ENCODE assay signal across 27 mouse cellular contexts in genomic region chr11:60890286-60890685, GRCm38 (mm10). TPM values are rescaled to one million over a fixed set of nuclear protein-coding genes. Genes with fewer than 3 reads are reported as not detected.
DNase-seq lines count a peak whose midpoint lies in the region; ATAC-seq and TF ChIP-seq lines count a peak whose summit lies in the region.
"Had no signal": no experiment of that assay in that cellular context is flagged by ENCODE, and none has a peak within 500 bp of the region (broad histone marks: within the 10 kb centered on the region; RNA-seq: fewer than 3 reads in every experiment).

No protein-coding gene starts in this region.

- no peaks in the 10 kb centered on the region for H3K27me3 ChIP-seq in heart, embryonic 10.5 days (ENCODE audit: insufficient read depth, poor library complexity, severe bottlenecking)
- H3K27me3 ChIP-seq in lung, postnatal 0 days (replicated peaks; ENCODE audit: insufficient read depth, low read length), result no peaks in the 10 kb centered on the region
- H3K27me3 ChIP-seq: CH12.LX; embryonic facial prominence, embryonic 13.5 days; forebrain, embryonic 12.5 days; forebrain, embryonic 15.5 days; heart, embryonic 13.5 days; hindbrain, embryonic 12.5 days; hindbrain, embryonic 15.5 days; Patski had no signal

- peaks cover 8% of the 10 kb centered on the region; the same call in 1 of the 2 replicates for H3K4me1 ChIP-seq in heart, embryonic 10.5 days
- no peaks in the 10 kb centered on the region; the same call in 1 of the 2 replicates for H3K4me1 ChIP-seq in lung, postnatal 0 days (ENCODE audit: insufficient read depth, low read depth, low read length)
- H3K4me1 ChIP-seq: embryonic facial prominence, embryonic 13.5 days; forebrain, embryonic 12.5 days; forebrain, embryonic 15.5 days; hindbrain, embryonic 12.5 days; hindbrain, embryonic 15.5 days had no signal

- WGBS in heart, embryonic 10.5 days, result 77% methylated on average over 6 of the region's 6 CpGs
- WGBS in lung, postnatal 0 days, result 59% methylated on average over 6 of the region's 6 CpGs

- H3K27ac ChIP-seq in heart, embryonic 10.5 days, result peak overlapping the region; percentile 0; the same call in 1 of the 2 replicates
- H3K27ac ChIP-seq in lung, postnatal 0 days (ENCODE audit: low read length), result peak overlapping the region; percentile 59; the same call in 1 of the 2 replicates
- H3K27ac ChIP-seq: embryonic facial prominence, embryonic 10.5 days; embryonic facial prominence, embryonic 13.5 days; forebrain, embryonic 12.5 days; forebrain, embryonic 15.5 days; heart, embryonic 13.5 days; hindbrain, embryonic 12.5 days; hindbrain, embryonic 15.5 days had no signal

- no peak for DNase-seq in heart, embryonic 10.5 days (ENCODE audit: low spot score)
- no peak for DNase-seq in heart, postnatal 14 days
- peak; percentile 51 for DNase-seq in kidney, postnatal 10 days
- no peak for DNase-seq in kidney, adult 9 months
- DNase-seq in kidney, postnatal 4 days, result peak; percentile 32 to 40
- no peak for DNase-seq in kidney, adult 11 months
- no peak for DNase-seq in lung, postnatal 0 days (ENCODE audit: low spot score)
- no peak for DNase-seq in lung, adult 18-20 months
- DNase-seq: adrenal gland, postnatal 10 days; adrenal gland, postnatal 36 days; B cell, adult 2 months; cerebellum, adult 18-20 months; cerebellum, adult 9-10 months; cerebellum, postnatal 14 days; gastrocnemius, postnatal 25 days; heart, adult 18-20 months had no signal

- no peaks in the 10 kb centered on the region for H3K36me3 ChIP-seq in heart, embryonic 10.5 days
- H3K36me3 ChIP-seq in lung, postnatal 0 days (ENCODE audit: insufficient read depth, low read length), result no peaks in the 10 kb centered on the region
- H3K36me3 ChIP-seq: embryonic facial prominence, embryonic 10.5 days; embryonic facial prominence, embryonic 13.5 days; forebrain, embryonic 12.5 days; forebrain, embryonic 15.5 days; G1E; heart, embryonic 13.5 days; hindbrain, embryonic 12.5 days; hindbrain, embryonic 15.5 days had no signal

- TF ChIP-seq CTCF in lung, postnatal 0 days (IDR thresholded peaks at IDR 0.05), result no peak

- no peak overlapping the region; the same call in 1 of the 2 replicates for H3K4me2 ChIP-seq in lung, postnatal 0 days (replicated peaks; ENCODE audit: low read depth, low read length)
- H3K4me2 ChIP-seq: embryonic facial prominence, embryonic 13.5 days; forebrain, embryonic 12.5 days; forebrain, embryonic 15.5 days; heart, embryonic 13.5 days; hindbrain, embryonic 12.5 days; hindbrain, embryonic 15.5 days had no signal

- intact Hi-C loops in heart, postnatal 14 days (cut with DNase I), result no loop called here

- H3K9me3 ChIP-seq in heart, embryonic 10.5 days, result no peaks in the 10 kb centered on the region
- no peaks in the 10 kb centered on the region for H3K9me3 ChIP-seq in lung, postnatal 0 days (ENCODE audit: low read length)
- H3K9me3 ChIP-seq: embryonic facial prominence, embryonic 10.5 days; embryonic facial prominence, embryonic 13.5 days; forebrain, embryonic 12.5 days; forebrain, embryonic 15.5 days; G1E; heart, embryonic 13.5 days; hindbrain, embryonic 12.5 days; hindbrain, embryonic 15.5 days had no signal

- ATAC-seq in lung, postnatal 0 days, result no peak
- ATAC-seq: forebrain, embryonic 15.5 days; Patski had no signal

- H3K4me3 ChIP-seq in heart, embryonic 10.5 days, result no peak overlapping the region
- H3K4me3 ChIP-seq in lung, postnatal 0 days (ENCODE audit: low read depth, low read length), result no peak overlapping the region
- H3K4me3 ChIP-seq: embryonic facial prominence, embryonic 10.5 days; embryonic facial prominence, embryonic 13.5 days; erythroblast, embryonic 14.5 days; forebrain, embryonic 12.5 days; forebrain, embryonic 15.5 days; heart, embryonic 13.5 days; hindbrain, embryonic 12.5 days; hindbrain, embryonic 15.5 days had no signal

- TF ChIP-seq EP300 in lung, postnatal 0 days (IDR thresholded peaks at IDR 0.05), result no peak

- no peak overlapping the region for H3K9ac ChIP-seq in lung, postnatal 0 days (replicated peaks; ENCODE audit: low read depth)
- H3K9ac ChIP-seq: embryonic facial prominence, embryonic 13.5 days; forebrain, embryonic 12.5 days; forebrain, embryonic 15.5 days; heart, embryonic 13.5 days; hindbrain, embryonic 12.5 days; hindbrain, embryonic 15.5 days had no signal

RNA-seq across cellular contexts. Expression of gene Tmem11, which starts 11.2 kb away (rescaled TPM):
- polyA plus RNA-seq in heart, embryonic 10.5 days (2016; fragmentation: Nextera tagmentation; extraction: Ambion mirVana), result 77.3 and 80.5 TPM in 2 replicates
- total RNA-seq in heart, postnatal 14 days (2021), result 10 to 100 TPM; 30.0 to 33.3 TPM
- 45.3 and 48.4 TPM in 2 replicates for polyA plus RNA-seq in lung, postnatal 0 days (2015; fragmentation: Nextera tagmentation; extraction: Ambion mirVana)

RNA-seq across cellular contexts. Expression of gene Natd1, which starts 24.3 kb away (rescaled TPM):
- polyA plus RNA-seq in heart, embryonic 10.5 days (2016; fragmentation: Nextera tagmentation; extraction: Ambion mirVana), result 25.5 and 28.6 TPM in 2 replicates
- 10 to 100 TPM; 14.5 to 17.4 TPM for total RNA-seq in heart, postnatal 14 days (2021)
- 17.0 and 19.1 TPM in 2 replicates for polyA plus RNA-seq in lung, postnatal 0 days (2015; fragmentation: Nextera tagmentation; extraction: Ambion mirVana)

RNA-seq across cellular contexts. Expression of gene Map2k3, which starts 41.5 kb away (rescaled TPM):
- polyA plus RNA-seq in heart, embryonic 10.5 days (2016; fragmentation: Nextera tagmentation; extraction: Ambion mirVana), result 86.5 and 91.3 TPM in 2 replicates
- total RNA-seq in heart, postnatal 14 days (2021), result 10 to 100 TPM; 71.2 to 77.8 TPM
- 97.1 and 106 TPM in 2 replicates for polyA plus RNA-seq in lung, postnatal 0 days (2015; fragmentation: Nextera tagmentation; extraction: Ambion mirVana)

RNA-seq across cellular contexts. Expression of gene Dhrs7b, which starts 59.9 kb away (rescaled TPM):
- 36.6 and 40.9 TPM in 2 replicates for polyA plus RNA-seq in heart, embryonic 10.5 days (2016; fragmentation: Nextera tagmentation; extraction: Ambion mirVana)
- 10 to 100 TPM; 20.6 to 20.7 TPM for total RNA-seq in heart, postnatal 14 days (2021)
- 24.2 and 28.7 TPM in 2 replicates for polyA plus RNA-seq in lung, postnatal 0 days (2015; fragmentation: Nextera tagmentation; extraction: Ambion mirVana)

Comparison
In these comparisons a context has a peak if more than half of its experiments do, and no peak if none do; other contexts are left out.
1. DNase-seq: peak in kidney, postnatal 10 days (single experiment) and kidney, postnatal 4 days (2 of 2); none in heart, embryonic 10.5 days (single experiment), heart, postnatal 14 days (0 of 2), kidney, adult 9 months (single experiment), kidney, adult 11 months (single experiment), lung, postnatal 0 days (single experiment) and lung, adult 18-20 months (0 of 2).